Mouse (Mus musculus) NIH3T3 (cell line): Measurements from ENCODE around the gene Muc4.

Experiments used
- DNase-seq: peaks from one replicate; pipeline ENCODE4 v3.0.0-alpha.2; 2012; ENCODE audit warnings: low read depth

The Muc4 gene

GRCm38 (mm10) chr16:32735586-32735985, at the start of gene Muc4:
Gene Muc4 (plus strand): TSS chr16:32735886.
- no peak for DNase-seq

DNA sequence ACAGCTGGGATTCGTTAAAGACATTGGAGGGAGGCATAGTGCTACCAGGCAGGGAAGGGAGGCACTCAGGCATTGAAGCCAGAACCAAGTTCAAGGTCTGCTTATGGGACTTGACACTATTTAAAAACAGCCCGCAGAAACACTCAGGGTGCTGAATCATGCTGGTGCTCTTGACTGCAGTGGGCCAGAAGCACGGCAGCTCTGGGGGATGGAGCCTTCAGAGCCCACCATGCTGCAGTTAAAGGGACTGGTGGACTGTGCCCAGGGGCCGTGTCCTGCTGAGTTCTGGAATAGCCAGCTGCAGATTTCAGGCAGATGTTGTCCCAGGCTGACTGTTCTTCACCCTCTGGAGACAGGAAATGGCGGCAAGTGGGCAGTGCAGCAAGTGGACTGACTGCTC, 49.7 kb upstream of the Muc4 start:
- peak; percentile 36 for DNase-seq

- no peak for DNase-seq
Observed at GRCm38 (mm10) chr16:32687221-32687620, 48.5 kb upstream of the Muc4 start.

GRCm38 (mm10) chr16:32688770-32689169, 46.9 kb upstream of the Muc4 start:
- DNase-seq: peak; percentile 43

- peak; percentile 90 for DNase-seq
Observed at GRCm38 (mm10) chr16:32689501-32689900, 46.2 kb upstream of the Muc4 start.

- DNase-seq: peak; percentile 70
Observed at GRCm38 (mm10) chr16:32696841-32697464, 38.7 kb upstream of the Muc4 start.

- no peak for DNase-seq
Observed at GRCm38 (mm10) chr16:32697665-32698446, 37.8 kb upstream of the Muc4 start.

DNA sequence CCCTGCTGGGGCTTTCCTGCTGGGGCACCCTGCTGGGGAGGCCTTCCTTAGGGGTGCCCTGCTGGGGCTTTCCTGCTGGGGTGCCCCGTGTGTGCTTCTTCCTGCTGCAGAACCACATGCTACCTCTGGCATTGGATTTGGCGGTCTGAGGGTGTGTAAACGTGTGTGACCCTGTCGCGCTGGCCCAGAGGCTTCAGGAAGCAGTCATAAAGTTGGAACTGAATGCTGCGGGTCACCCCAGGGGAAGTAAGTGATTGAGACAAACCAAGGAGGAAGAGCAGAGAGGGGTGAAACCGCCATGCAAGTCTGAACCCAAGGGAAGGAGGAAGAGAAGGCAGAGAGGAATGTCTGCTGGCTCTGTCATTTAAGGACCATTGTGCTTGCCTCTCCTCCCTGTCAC, 37.1 kb upstream of the Muc4 start:
- no peak for DNase-seq

- DNase-seq: peak; percentile 60
Observed at GRCm38 (mm10) chr16:32703312-32703912, 32.3 kb upstream of the Muc4 start.

DNA sequence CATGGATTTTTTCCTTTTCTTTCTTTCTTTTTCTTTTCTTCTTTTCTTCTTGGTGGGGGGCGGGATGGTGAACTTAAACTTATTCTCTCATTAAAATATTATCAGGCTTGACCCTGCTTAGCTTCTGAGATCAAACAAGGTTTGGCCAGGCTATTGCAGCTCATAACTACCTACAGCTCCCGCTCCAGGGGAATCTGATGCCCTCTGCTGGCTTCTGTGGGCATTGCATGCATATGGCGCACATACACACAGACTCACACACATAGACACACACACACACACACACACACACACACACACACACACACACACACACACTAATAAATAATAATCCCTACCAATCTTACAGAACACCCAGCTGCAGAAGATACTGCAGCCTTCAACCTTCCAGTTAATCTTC, 30.1 kb upstream of the Muc4 start:
- DNase-seq: no peak

DNA sequence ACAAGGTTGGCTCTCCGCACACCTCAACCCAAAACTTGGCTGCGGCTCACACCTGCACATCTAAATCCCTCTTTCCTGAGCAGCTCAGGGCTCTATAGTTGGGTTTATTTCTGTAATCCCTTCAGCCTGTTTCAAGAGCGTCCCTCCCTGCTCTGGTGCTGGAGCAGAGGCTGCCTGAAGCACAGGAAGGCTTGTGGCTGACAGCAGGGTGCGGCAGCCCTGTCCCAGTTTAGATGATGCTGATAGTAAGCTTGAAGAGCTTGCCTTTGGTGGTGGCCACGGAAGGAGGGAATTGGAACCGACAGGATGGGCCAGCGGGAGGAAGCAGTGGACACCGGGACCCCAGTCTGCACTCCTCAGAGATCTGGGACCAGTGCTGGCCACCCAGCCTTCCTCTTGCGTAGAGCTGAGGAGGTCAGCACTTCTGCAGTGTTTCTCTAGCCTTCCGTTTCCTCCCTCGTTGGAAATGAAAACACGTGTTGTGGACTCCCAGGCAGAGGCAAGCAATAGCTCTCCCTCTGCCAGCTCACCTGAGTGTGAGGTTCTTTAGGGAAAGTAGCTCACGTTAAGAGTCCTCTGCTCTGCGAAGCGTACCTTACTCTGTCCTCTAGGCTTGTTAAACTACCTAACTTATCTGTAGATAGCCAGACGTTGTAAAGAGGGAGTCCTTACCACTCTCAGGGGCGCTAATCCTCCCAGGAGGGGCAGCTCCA, 28.4 kb upstream of the Muc4 start:
- DNase-seq: no peak

GRCm38 (mm10) chr16:32707824-32708456, 27.7 kb upstream of the Muc4 start:
- no peak for DNase-seq

DNA sequence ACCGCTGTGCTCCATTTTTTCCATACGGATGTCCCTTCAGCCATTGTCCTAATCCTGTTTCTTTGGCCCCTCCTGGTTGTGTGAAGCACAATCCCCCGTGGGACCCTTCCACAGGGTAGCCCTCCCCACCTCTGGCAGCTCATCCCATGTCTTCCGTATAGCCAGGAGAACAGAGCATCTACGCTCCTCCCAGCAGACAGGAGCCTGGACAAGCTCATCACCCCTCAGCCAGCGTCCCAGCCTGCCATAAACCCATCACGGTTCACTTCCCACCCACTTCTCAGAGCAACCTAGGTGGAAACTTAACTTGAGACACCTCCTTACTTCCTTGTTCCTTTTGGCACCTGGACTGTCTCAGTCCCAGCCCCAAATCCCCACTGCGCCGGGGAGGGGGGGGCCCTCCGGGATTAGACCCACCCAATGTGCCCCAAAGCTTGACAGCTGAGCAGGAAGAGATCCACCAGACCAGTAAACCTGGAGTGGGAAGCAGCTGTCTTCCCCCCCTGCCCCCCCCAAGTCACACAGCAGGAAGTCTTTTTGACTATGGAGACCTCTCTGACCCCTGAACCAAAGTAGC, 27.1 kb upstream of the Muc4 start:
- DNase-seq: no peak

DNA sequence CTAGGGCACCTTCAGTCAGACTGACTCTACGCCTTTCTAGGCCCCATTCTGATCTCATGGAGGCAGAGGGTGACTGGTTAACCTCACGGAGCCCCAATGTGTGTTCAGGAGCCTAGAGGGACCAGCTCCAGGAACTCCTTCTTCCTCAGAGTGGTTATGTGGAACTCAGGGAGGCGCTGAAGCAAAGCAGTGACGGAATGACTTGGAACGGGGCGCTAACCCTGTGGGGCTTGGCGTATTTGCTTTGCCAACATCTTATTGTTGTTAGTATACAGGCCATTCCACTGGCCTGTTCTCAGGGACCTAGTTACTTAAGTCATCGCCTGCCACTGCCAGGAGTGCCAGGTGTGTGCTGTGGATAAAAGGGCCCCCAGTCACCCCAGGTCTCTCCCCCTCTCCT, 26.6 kb upstream of the Muc4 start:
- DNase-seq: no peak

- DNase-seq: no peak
Observed at GRCm38 (mm10) chr16:32710426-32711070, 25.1 kb upstream of the Muc4 start.

DNA sequence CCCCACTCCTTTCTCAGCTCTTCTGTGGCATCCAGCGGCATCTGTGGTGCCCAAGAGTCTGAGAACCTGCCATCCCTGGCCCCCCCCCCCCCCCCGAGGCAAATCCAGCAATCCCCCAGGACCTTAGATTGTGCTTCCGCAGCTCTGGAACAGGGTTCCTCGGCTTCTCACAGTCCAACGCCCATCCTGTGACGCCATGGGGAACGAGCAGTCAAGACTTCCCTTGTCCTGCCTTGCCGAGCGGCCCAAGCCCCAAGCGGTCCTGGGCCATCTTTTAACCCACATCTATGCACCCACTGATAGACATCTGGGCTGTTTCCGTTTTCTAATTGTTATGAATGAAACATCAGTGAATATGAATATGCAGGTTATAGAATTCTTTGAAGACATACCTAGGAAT, 23.5 kb upstream of the Muc4 start:
- no peak for DNase-seq

GRCm38 (mm10) chr16:32713556-32713955, 22.1 kb upstream of the Muc4 start:
- DNase-seq: peak; percentile 50

GRCm38 (mm10) chr16:32715364-32715763, 20.3 kb upstream of the Muc4 start:
- peak; percentile 59 for DNase-seq

- DNase-seq: no peak
Observed at GRCm38 (mm10) chr16:32723163-32723562, 12.5 kb upstream of the Muc4 start.

DNA sequence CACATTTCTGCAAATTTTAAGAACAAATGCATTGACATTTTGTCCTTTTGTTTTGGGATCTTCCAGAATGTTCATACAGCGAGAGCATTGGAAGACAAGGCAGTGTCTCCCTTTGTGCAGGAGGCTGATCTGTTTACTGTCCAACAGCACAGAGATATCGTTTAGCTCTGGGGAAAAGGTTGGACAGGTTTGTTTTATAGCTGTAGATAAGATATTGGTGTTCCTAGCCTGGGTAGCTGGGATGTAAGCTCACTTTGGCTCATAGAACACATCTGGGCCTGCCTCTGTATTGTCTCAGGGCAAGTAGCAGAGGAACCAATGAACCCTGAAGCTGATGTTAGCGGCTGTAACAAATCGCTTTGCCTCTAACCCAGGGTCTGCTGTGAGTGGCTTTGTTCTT, 11.9 kb upstream of the Muc4 start:
- no peak for DNase-seq

DNA sequence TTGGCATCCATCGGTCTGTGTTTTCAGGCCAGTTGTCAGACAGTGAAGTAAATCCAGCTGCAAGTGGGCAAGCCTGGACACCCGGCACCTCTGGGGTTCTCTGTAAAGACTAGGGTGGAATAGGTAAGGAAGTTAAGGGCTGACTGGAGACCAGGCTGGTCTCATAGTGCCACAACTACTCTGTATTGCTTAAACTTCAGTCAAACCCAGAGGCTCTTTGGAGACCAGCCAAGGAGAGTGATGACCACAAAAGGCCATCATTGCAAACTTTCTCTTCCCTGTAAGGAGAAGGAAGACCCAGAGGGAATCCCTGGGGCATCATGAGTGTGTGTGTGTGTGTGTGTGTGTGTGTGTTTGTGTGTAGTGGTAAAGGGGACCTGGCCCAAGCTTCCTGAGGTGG, 11.4 kb upstream of the Muc4 start:
- peak; percentile 69 for DNase-seq
